Mouse (Mus musculus): ENCODE data around the gene Nkx2-3. TPM values are rescaled to one million over a fixed set of nuclear protein-coding genes. Genes with fewer than 3 reads are reported as not detected.

Gene Nkx2-3
- 80.9 and 88.1 TPM in 2 replicates for polyA plus RNA-seq (2015; fragmentation: Nextera tagmentation; extraction: Ambion mirVana)

DNA sequence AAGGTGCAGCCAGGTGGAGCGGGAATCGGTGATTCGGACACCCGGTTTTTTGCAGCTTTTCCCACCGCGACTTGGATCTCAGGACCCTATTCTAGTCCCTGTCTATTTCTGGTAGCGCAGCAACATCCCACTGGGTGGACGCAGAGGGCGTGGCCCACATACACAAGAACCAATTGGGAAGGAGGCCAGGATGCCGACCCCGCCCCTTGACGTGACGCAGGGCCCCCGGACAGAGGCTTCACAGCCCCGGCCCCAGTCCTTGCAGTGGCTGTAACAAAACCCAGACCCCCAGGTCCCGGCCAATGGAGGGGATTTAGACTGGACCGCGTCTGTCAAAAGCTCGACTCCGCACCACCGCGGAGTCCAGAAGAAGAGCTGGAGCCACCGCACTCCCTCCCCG is at the start of gene Nkx2-3:
Gene Nkx2-3 (plus strand): TSS at position 275 of the 400 bp plus-strand sequence.
- no peaks in the 10 kb centered on the region for H3K36me3 ChIP-seq
- peak within 1 kb of the TSS; percentile 85 for H3K4me2 ChIP-seq (replicated peaks)
- peaks cover 15% of the 10 kb centered on the region; the same call in 1 of the 2 replicates for H3K4me1 ChIP-seq (replicated peaks)
- H3K4me3 ChIP-seq (replicated peaks): peak within 1 kb of the TSS; percentile 52
- H3K9ac ChIP-seq: peak within 1 kb of the TSS; percentile 62
- H3K9me3 ChIP-seq: no peaks in the 10 kb centered on the region
- peak; percentile 90 for ATAC-seq
- peak within 1 kb of the TSS; percentile 81 for H3K27ac ChIP-seq
- under 1% methylated on average over 24 of the region's 24 CpGs for WGBS
- H3K27me3 ChIP-seq (replicated peaks): peaks cover 34% of the 10 kb centered on the region

DNA sequence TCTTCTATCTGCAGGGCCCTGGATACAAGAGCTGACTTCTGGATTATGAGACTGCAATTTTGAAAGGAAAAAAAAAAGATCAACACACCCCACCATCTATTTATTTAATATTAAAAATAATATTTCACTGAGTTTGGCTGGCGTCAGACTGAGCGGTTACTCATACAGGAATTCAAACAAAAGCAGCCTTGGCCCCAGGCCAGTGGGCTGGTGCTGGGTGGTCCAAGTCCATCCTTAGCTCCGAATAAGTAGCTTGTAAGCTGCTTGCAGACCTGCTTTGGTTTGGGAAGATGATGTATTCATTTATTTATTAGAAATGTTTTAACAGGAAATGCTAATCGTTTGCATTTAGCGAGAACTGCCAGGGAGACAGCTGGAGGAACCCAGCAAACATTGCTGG is 49.0 kb upstream of the Nkx2-3 start:
- peaks cover 20% of the 10 kb centered on the region for H3K4me1 ChIP-seq (replicated peaks)
- H3K27ac ChIP-seq: peak overlapping the region; percentile 61
- H3K9me3 ChIP-seq: no peaks in the 10 kb centered on the region
- no peak overlapping the region for H3K9ac ChIP-seq
- no peaks in the 10 kb centered on the region for H3K36me3 ChIP-seq
- 36% methylated on average over 5 of the region's 5 CpGs for WGBS
- H3K4me3 ChIP-seq (replicated peaks): no peak overlapping the region
- H3K27me3 ChIP-seq (replicated peaks): no peaks in the 10 kb centered on the region
- ATAC-seq: peak; percentile 82
- H3K4me2 ChIP-seq (replicated peaks): no peak overlapping the region

DNA sequence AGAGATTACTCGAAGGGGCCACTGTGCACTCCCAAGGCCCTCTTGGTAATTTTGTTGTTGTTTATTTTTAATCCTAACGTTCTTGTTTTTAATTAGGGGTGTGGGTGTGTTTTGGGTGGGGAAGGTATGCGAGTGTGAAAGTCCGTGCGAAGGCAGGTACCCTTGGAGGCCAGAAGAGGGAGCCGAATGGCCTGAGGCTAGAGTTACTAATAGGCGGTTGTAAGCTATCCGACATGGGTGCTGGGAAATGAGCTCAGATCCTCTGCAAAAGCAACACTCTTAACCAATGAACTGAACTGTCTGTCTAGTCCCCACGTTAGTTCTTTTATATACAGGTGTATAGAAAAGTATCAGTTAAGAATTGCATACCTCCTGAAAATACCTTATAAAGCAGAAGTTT is 43.8 kb upstream of the Nkx2-3 start:
- Histone ChIP-seq H3K9ac (no peak overlapping the region), H3K27me3 (replicated peaks) (peaks cover 11% of the 10 kb centered on the region; the same call in 1 of the 2 replicates), H3K4me2 (replicated peaks) (no peak overlapping the region), H3K9me3 (no peaks in the 10 kb centered on the region), H3K27ac (no peak overlapping the region), H3K4me1 (replicated peaks) (peaks cover 21% of the 10 kb centered on the region), H3K4me3 (replicated peaks) (no peak overlapping the region), H3K36me3 (no peaks in the 10 kb centered on the region)
- 64% methylated on average over 9 of the region's 9 CpGs for whole genome bisulfite sequencing
- ATAC-seq: no peak

DNA sequence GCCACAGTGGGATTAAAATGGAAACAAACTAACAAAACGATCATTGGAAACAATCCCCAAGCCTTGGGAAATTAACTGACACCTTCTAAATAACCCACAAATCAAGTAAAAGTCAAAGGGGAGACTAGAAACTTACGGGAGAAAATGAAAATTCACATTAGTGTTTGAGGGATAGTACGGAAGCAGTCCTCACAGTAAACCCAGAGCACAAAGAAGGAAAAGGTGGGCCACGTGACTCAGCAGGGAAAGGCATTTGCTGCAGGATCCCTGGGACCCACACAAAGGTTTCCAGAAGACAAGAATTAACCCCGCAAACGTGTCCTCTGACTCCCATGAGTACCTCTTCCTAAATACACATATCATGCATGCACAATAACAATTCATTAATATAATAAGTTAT is 43.0 kb upstream of the Nkx2-3 start:
- H3K27ac ChIP-seq: no peak overlapping the region
- no peak overlapping the region for H3K4me3 ChIP-seq (replicated peaks)
- H3K9me3 ChIP-seq: no peaks in the 10 kb centered on the region
- no peaks in the 10 kb centered on the region for H3K36me3 ChIP-seq
- 66% methylated on average over 6 of the region's 6 CpGs for WGBS
- H3K9ac ChIP-seq: no peak overlapping the region
- peaks cover 13% of the 10 kb centered on the region for H3K4me1 ChIP-seq (replicated peaks)
- H3K4me2 ChIP-seq (replicated peaks): no peak overlapping the region
- no peak for ATAC-seq
- peaks cover 11% of the 10 kb centered on the region; the same call in 1 of the 2 replicates for H3K27me3 ChIP-seq (replicated peaks)

DNA sequence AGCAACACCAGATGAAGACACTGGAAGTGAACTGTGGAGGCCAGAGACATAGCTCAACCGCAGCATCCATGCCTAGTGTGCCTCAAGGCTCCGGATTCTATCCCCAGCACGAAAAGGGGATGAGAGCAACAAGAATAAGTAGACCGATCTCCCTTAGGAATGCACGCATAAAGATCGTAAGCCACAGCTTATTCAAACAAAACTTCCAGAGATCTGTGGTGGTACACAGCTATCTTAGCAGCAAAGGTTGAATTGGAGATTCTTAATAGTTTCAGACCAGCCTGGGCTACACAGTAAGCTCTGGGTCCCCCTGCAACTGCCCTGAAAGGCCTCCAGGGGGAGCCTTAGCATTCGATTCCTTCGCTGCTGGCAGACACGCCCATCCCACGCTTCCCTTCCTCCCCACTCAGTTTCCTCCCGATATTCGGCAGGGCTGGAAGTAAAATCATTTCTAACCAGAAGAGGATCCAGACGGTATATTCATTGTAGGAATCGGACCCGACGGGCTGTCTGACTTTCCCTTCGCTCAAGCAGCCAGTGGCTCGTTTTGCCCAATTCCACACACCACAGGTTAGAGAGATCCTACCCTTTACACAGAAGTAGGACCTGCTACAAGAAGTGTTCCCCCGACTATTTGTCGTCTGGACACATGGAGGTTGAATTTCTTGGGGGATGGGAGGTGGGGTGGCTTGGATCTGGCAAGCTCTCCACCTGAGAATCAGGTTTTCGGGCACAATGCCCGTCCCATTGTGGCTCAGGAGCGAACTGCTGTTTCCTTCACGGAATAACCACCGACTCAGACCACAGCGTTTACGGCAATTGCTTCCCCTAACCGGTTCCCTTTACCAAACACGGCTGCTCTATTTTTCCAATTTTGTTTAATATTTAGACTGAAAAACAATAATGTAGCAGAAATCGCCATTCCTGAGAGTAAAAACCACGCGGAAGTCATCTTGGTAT is 41.0 kb upstream of the Nkx2-3 start:
- peak overlapping the region; percentile 42 for H3K9ac ChIP-seq
- H3K27me3 ChIP-seq (replicated peaks): peaks cover 11% of the 10 kb centered on the region
- no peaks in the 10 kb centered on the region for H3K9me3 ChIP-seq
- peak; percentile 91 for ATAC-seq
- H3K4me2 ChIP-seq (replicated peaks): peak overlapping the region; percentile 87
- 0 out of 2 replicates have a peak overlapping the region, but pooled peaks have one; percentile 36 for H3K27ac ChIP-seq
- no peaks in the 10 kb centered on the region for H3K36me3 ChIP-seq
- 0 out of 2 replicates have a peak, but pooled peaks cover 6% of the 10 kb centered on the region for H3K4me1 ChIP-seq (replicated peaks)
- H3K4me3 ChIP-seq (replicated peaks): peak overlapping the region; percentile 39
- WGBS: 11% methylated on average over 32 of the region's 32 CpGs

DNA sequence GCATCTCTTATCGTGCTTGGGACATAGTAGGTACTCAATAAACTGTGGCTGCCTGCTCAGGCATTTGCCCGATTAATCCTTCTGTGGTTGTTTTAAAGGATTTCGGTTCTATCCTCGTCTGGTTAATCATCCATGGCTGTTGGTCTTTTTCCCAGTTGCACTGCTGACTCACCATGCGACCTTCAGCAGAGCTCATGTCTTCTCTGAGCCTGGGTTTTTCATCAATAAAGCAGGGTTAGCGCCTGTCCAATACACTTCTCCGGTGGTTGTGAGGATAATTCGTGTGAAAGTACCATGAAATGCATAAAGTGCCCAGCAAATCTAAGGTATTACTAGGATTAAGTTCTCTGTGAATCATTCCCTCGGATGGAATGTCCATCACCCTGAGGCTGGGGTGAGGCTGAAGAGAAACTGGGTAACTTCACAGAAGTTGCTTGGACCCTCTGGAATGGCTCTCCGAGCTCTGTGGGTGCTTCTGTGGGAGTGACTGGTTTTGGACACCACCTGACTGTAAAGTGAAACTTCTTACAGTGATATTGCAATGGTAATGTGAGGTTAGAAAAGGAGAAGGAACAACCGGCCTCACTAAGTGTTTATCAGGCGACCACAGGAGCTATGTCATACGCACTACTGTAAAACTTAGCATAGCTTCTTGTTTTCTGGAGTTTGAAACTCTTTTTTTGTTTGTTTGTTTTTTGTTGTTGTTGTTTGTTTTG is 32.9 kb upstream of the Nkx2-3 start:
- no peak for ATAC-seq
- no peaks in the 10 kb centered on the region for H3K9me3 ChIP-seq
- H3K4me3 ChIP-seq (replicated peaks): no peak overlapping the region
- no peak overlapping the region for H3K9ac ChIP-seq
- WGBS: 72% methylated on average over 13 of the region's 13 CpGs
- no peak overlapping the region for H3K27ac ChIP-seq
- no peaks in the 10 kb centered on the region for H3K36me3 ChIP-seq
- no peak overlapping the region for H3K4me2 ChIP-seq (replicated peaks)
- H3K27me3 ChIP-seq (replicated peaks): peaks cover 11% of the 10 kb centered on the region
- H3K4me1 ChIP-seq (replicated peaks): peaks cover 1% of the 10 kb centered on the region; the same call in 1 of the 2 replicates

DNA sequence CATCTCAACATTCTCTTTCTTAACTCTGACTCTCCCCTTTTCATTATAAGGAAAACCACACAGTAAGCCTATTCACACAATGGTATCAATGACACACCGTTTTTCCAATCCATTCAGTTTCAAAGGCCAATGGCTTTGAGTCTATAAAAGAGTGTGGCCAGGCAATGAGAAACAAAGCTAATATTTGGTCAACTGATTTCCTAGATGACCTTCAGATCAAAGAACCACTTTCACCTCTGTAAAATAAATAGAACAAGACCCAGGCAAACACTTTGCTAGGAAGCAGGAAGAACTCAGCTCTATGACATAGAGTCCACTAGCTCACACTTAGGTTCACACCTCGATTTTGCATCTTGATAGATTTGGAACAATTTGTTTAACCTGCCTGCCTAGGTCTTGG is 30.9 kb upstream of the Nkx2-3 start:
- ATAC-seq: no peak
- peaks cover 20% of the 10 kb centered on the region for H3K27me3 ChIP-seq (replicated peaks)
- 56% methylated on average over 2 of the region's 2 CpGs for whole genome bisulfite sequencing

DNA sequence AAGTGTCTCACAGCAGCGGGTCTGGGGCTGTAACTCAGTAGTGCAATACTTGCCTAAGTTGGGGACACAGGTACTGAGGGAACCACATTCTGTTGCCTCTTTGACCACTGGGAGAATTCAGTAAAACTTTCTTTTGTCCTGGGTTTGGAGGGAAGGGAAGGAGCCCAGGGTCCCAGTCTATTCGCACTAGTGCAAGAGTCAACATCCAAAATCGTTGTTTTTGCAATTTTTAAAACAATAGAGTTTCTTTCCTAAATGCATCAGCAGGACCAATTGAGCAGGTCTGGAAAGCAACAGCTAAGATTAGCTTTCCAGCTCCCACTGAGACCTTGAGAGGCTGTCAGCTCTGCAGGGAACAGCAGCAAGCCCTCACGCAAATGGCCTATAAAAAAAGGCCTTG is 28.9 kb upstream of the Nkx2-3 start:
- no peaks in the 10 kb centered on the region for H3K36me3 ChIP-seq
- H3K9me3 ChIP-seq: no peaks in the 10 kb centered on the region
- 26% methylated on average over 4 of the region's 4 CpGs for WGBS
- 0 out of 2 replicates have a peak overlapping the region, but pooled peaks have one; percentile 13 for H3K27ac ChIP-seq
- H3K4me3 ChIP-seq (replicated peaks): no peak overlapping the region
- no peak overlapping the region for H3K4me2 ChIP-seq (replicated peaks)
- no peak overlapping the region for H3K9ac ChIP-seq
- H3K4me1 ChIP-seq (replicated peaks): peaks cover 11% of the 10 kb centered on the region; the same call in 1 of the 2 replicates
- H3K27me3 ChIP-seq (replicated peaks): peaks cover 20% of the 10 kb centered on the region
- no peak; the same call in 1 of the 2 replicates for ATAC-seq

More for the DNA sequence above, 30.9 kb upstream of the Nkx2-3 start:
- Histone ChIP-seq H3K4me1 (replicated peaks) (peaks cover 11% of the 10 kb centered on the region; the same call in 1 of the 2 replicates), H3K27ac (no peak overlapping the region), H3K4me3 (replicated peaks) (no peak overlapping the region), H3K36me3 (no peaks in the 10 kb centered on the region), H3K4me2 (replicated peaks) (no peak overlapping the region), H3K9ac (no peak overlapping the region), H3K9me3 (no peaks in the 10 kb centered on the region)

DNA sequence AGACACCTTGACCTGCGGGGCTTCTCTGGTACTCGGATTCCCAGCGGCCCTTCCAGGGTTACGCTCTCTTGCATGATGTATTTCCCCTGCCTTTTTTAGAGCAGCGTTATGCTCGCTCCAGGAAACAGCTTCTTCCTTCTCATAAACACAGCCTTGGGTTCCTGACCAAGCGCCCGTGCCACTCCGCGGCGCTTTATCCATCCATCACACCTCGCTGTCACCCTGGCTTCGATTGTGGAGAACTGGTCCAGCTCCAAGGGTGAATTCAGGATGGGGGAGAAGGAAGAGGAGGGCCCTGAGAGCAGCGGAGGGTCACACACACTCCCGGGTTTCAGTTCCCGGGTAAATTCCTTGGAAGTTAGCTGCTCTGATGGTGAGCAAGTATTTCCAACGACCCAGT is 28.5 kb upstream of the Nkx2-3 start:
- ATAC-seq: peak; percentile 47
- Histone ChIP-seq H3K9ac (0 out of 2 replicates have a peak overlapping the region, but pooled peaks have one; percentile 26), H3K27ac (0 out of 2 replicates have a peak overlapping the region, but pooled peaks have one; percentile 13), H3K9me3 (no peaks in the 10 kb centered on the region), H3K4me1 (replicated peaks) (peaks cover 11% of the 10 kb centered on the region; the same call in 1 of the 2 replicates), H3K36me3 (no peaks in the 10 kb centered on the region), H3K4me2 (replicated peaks) (no peak overlapping the region; the same call in 1 of the 2 replicates), H3K27me3 (replicated peaks) (peaks cover 20% of the 10 kb centered on the region), H3K4me3 (replicated peaks) (no peak overlapping the region)
- 9% methylated on average over 17 of the region's 17 CpGs for WGBS

DNA sequence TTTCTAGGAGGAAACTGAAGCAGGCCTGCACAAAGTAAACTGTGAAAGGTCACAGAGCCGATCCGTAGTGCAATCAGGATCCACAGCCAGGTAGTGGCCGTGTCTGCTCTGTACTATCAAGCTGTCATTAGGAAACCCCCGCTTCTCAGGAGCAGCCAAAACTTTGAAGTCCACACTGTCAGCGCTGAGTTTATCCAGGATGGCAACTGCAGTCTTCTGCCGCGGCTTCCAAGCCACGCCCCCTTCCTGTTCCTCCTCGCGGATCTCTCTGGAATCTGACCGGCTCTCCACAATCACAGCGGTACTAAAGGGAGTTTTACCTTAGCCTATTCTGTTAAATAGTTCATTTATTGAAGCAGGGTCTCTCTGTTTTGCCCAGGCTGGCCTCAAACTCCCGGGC is 27.3 kb upstream of the Nkx2-3 start:
- ATAC-seq: peak; percentile 81
- 0 out of 2 replicates have a peak overlapping the region, but pooled peaks have one; percentile 17 for H3K27ac ChIP-seq
- peaks cover 20% of the 10 kb centered on the region for H3K27me3 ChIP-seq (replicated peaks)
- 2% methylated on average over 13 of the region's 13 CpGs for WGBS
- H3K9me3 ChIP-seq: no peaks in the 10 kb centered on the region
- H3K4me2 ChIP-seq (replicated peaks): peak overlapping the region; percentile 44
- no peak overlapping the region for H3K4me3 ChIP-seq (replicated peaks)
- no peaks in the 10 kb centered on the region for H3K36me3 ChIP-seq
- no peak overlapping the region for H3K9ac ChIP-seq
- peaks cover 11% of the 10 kb centered on the region; the same call in 1 of the 2 replicates for H3K4me1 ChIP-seq (replicated peaks)

DNA sequence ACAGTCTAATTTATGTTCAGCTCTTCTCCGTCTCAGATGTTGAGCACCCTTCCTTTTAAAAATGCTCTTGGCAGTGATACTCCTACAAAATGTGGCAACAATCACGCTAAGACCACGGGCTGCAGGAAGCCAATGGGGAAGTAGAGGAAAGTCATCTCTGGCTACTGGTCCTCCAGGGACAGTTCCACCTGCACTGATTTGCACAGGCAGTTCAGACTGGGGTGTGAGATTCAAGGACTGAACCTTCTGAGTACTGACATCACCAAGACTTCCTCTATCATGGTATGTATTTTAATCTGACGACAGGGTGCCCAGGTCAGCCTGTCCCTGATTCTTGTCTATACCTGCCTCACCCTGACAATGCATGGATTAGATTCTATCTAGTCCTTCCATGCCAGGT is 20.1 kb upstream of the Nkx2-3 start:
- no peak overlapping the region for H3K4me3 ChIP-seq (replicated peaks)
- H3K4me1 ChIP-seq (replicated peaks): no peaks in the 10 kb centered on the region
- H3K9me3 ChIP-seq: no peaks in the 10 kb centered on the region
- H3K4me2 ChIP-seq (replicated peaks): no peak overlapping the region
- H3K27me3 ChIP-seq (replicated peaks): peaks cover 11% of the 10 kb centered on the region
- WGBS: 74% methylated on average over 4 of the region's 4 CpGs
- H3K36me3 ChIP-seq: no peaks in the 10 kb centered on the region
- H3K9ac ChIP-seq: no peak overlapping the region
- no peak overlapping the region for H3K27ac ChIP-seq
- ATAC-seq: no peak

DNA sequence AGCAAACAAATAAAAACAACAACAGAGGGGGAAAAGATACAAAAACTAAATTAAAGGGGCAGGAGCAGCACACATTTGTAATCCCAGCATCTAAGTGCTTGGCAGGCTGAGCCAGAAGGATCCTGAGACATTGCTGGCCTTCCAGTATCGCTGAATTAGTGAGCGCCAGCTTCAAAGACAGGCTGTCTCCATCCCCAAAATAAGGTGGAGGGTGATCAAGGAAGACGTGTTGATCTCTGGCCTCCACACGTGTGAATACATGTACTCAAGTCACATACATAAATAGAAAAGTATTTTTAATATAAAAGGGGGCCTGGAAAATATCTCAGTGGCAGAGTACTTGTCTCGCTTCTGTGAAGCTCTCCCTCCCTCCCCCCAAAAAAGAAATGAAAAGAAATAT is 15.1 kb upstream of the Nkx2-3 start:
- 41% methylated on average over 5 of the region's 5 CpGs for WGBS
- H3K4me1 ChIP-seq (replicated peaks): peaks cover 22% of the 10 kb centered on the region
- ATAC-seq: no peak
- H3K36me3 ChIP-seq: no peaks in the 10 kb centered on the region
- no peak overlapping the region for H3K27ac ChIP-seq
- no peak overlapping the region for H3K4me3 ChIP-seq (replicated peaks)
- no peaks in the 10 kb centered on the region for H3K9me3 ChIP-seq
- no peak overlapping the region for H3K9ac ChIP-seq
- no peak overlapping the region for H3K4me2 ChIP-seq (replicated peaks)
- H3K27me3 ChIP-seq (replicated peaks): peaks cover 41% of the 10 kb centered on the region

Data from intestine, embryonic 15.5 days (tissue).